Mouse (Mus musculus) megakaryocyte, embryonic 14.5 days (primary cell): ENCODE data around the gene Rhobtb1. TPM values are rescaled to one million over a fixed set of nuclear protein-coding genes. Genes with fewer than 3 reads are reported as not detected.

Experiments used
- H3K27me3 ChIP-seq: replicated peaks from 2 replicates; pipeline ENCODE3; 2012; ENCODE audit warnings: inconsistent platforms
- H3K36me3 ChIP-seq: replicated peaks from 2 replicates; pipeline ENCODE3; 2012; ENCODE audit warnings: low read length, inconsistent platforms, mixed read lengths
- H3K4me1 ChIP-seq: 2 replicates; pipeline ENCODE4 v1.6.1; 2012; ENCODE audit warnings: inconsistent platforms
- H3K4me3 ChIP-seq: replicated peaks from 2 replicates; pipeline ENCODE3; 2012; ENCODE audit warnings: moderate library complexity, mild to moderate bottlenecking, inconsistent platforms
- H3K9me3 ChIP-seq: 2 replicates; pipeline ENCODE4 v1.6.1; 2012; ENCODE audit warnings: inconsistent platforms
- FLI1 ChIP-seq: IDR thresholded peaks from 2 replicates; pipeline ENCODE4 v1.6.1; 2012; ENCODE audit warnings: low read length, inconsistent platforms, mixed read lengths
- GATA1 ChIP-seq: IDR thresholded peaks from 3 replicates; pipeline ENCODE4 v1.6.1; 2012; ENCODE audit warnings: mixed read lengths, low read length, inconsistent platforms, borderline replicate concordance
- polyA plus RNA-seq: library from polyadenylated mRNA; stranded (reverse); fragments of >175 nt; gene quantifications from 2 replicates; pipeline ENCODE4 v1.2.3, GENCODE M21; 2012; ENCODE audit warnings: low replicate concordance; ENCODE audit not compliant: insufficient read depth

Gene Rhobtb1
- polyA plus RNA-seq, 1 experiment = 3.5 TPM

DNA sequence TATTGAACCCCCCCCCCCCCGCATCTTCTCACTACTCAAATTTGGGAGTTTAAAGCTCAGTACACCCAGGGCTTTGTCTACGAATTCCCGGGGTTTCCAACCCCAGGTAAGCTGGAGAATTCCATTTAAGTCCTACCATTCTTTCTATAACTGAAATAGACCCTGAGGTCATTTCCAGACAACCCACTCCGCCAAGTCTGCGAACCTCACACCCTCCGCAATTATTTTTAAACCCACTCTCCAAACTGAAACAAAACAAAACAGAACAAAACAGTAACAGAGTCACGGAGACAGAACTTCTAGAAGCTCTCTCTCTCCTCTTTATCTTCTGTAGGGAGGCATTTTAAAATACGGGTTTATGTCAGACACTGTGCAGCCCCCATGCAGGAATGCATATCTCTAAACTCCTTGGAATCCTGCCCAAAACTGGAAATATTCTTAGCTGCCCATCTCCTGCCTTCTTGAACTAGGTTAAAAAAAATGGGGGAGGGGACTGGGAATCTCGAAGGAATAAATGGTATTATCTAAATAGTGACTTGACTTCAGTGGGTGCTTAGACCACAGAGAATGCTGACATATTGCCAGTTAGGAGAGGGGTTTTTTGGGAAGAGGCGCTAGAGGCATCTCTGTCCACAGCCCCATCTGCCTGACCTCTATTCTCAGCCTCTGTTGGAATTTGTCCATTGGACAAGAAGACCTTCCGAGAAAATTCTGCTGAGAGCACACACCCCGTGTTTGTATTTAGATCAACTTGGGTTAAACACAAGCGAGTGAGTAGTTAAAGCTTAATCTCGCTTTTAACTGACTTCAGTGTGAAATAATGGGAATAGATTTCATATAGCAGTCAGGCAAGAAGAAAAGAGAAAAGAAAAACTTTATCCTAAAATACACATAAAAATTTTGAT lies 111.9 kb downstream of the Rhobtb1 start:
- Histone ChIP-seq H3K4me1 (peaks cover 14% of the 10 kb centered on the region), H3K4me3 (no peak overlapping the region), H3K36me3 (peaks cover 61% of the 10 kb centered on the region), H3K27me3 (no peaks in the 10 kb centered on the region), H3K9me3 (peaks cover 2% of the 10 kb centered on the region; the same call in 1 of the 2 replicates)
- TF ChIP-seq GATA1 = no peak
- TF ChIP-seq FLI1 = no peak

DNA sequence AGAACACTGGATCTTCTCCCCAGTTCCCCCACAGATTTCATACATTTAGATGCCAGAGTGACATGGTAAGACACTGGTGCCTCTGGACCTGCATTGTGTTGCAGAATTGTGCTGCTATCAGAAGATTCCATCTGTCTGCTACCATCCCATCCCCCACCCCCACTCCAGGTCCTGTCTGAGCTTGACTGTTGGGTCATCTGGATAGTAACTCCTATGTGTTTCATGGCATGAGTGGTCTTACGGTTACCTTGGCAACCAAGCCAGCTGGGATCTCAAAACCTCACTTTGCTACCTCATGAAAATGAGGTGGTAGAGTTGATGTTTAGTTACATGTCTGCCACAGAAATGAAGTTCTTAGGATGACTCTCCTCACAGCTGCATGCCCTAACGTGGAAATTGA lies 112.7 kb downstream of the Rhobtb1 start:
- TF ChIP-seq GATA1 (no peak), FLI1 (no peak)
- Histone ChIP-seq H3K4me3 (no peak overlapping the region), H3K36me3 (peaks cover 66% of the 10 kb centered on the region), H3K4me1 (peaks cover 11% of the 10 kb centered on the region), H3K27me3 (no peaks in the 10 kb centered on the region), H3K9me3 (peaks cover 2% of the 10 kb centered on the region; the same call in 1 of the 2 replicates)

DNA sequence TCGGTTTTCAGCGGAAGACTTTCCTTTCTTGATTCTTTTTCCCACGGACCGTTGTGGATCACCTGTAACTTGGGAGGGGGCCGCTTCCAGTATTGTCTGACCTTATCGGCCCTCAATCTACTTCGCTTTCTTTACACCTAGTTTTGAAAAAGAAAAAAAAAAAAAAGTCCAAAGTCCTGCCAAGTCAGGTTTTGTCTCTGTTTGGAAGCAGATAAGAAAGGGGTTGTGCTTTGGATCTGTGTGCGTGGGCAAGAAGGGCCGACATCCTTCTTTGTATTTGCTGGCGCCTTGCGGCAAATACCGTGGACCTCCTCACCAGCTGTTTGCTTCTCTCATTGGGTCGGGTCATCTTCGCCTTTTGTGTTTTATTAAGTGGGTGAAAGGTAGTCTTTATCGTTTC lies 114.2 kb downstream of the Rhobtb1 start:
- TF ChIP-seq GATA1 (no peak), FLI1 (no peak)
- no peak overlapping the region for H3K4me3 ChIP-seq
- no peaks in the 10 kb centered on the region for H3K27me3 ChIP-seq
- H3K4me1 ChIP-seq = no peaks in the 10 kb centered on the region
- peaks cover 68% of the 10 kb centered on the region for H3K36me3 ChIP-seq
- peaks cover 9% of the 10 kb centered on the region for H3K9me3 ChIP-seq

DNA sequence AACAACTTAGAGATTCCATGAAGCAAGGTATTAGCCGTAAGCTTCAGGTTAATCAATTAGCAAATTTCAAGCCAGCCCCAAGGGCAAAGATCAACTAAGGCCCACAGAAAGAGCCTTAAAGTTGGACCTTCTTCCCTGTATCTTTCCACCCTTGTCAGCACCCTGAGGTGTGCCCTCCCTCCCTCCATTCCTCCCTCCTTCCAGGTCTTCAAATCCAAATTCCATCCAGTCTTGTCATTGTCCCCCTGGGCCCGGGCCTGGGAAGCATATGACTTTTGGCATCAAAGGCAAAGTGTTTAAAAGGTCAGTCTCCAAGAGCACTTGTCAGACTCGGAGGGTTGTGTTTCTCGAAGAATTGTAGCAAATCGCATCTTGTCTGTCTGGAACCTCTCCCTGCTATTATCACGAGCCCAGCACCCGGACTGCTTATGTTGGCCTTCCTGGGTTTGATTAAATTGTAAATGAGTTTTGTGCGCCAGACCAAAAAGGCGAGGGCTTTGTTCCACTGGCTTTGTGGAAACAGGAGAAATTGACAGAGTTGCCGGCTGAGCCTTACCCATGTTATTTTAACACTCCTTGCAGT lies 116.9 kb downstream of the Rhobtb1 start:
- H3K9me3 ChIP-seq = peaks cover 12% of the 10 kb centered on the region
- H3K4me3 ChIP-seq = no peak overlapping the region
- TF ChIP-seq GATA1 (no peak), FLI1 (no peak)
- H3K27me3 ChIP-seq = no peaks in the 10 kb centered on the region
- no peaks in the 10 kb centered on the region for H3K4me1 ChIP-seq
- peaks cover 77% of the 10 kb centered on the region for H3K36me3 ChIP-seq

DNA sequence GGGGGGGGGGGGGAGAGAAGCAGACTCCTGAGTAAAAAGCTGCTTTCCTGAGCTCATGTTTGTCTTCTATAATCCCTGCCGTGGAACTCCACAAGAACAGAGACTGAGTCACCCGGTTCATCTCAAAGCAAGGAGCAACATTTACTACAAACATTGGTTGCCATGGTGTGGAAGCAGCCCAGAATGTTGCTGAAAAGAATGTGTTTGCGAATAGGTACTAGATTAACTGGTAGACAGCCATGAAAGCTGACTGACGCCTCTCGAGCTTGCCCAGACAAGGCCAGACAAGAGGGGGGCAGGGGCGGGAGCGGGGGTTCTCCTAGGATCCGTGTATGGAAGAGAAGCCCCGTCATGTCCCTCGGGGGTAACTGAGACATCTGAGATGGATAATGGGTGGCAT lies 120.2 kb downstream of the Rhobtb1 start:
- no peak for TF ChIP-seq GATA1
- no peak for TF ChIP-seq FLI1
- peaks cover 9% of the 10 kb centered on the region for H3K9me3 ChIP-seq
- H3K4me3 ChIP-seq = no peak overlapping the region

DNA sequence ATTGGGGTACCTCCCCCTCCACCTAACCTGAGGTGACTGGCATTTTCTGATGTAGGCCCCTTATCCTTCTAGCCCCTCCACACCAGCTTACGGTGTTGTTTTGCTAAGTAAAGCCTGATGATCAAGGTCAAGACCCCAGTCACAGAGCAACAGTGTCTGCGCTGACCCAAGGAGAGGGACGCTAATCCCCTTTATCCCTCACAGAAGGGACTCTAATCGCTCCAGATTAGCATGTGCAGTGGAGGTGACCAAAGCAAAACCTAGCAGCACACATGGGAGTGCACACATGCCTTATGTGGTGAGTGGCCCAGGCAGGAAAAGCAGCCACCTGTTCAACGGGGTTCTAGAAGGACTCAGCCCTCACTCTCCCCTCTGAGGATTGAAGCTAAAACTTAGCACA lies 123.0 kb downstream of the Rhobtb1 start:
- Histone ChIP-seq H3K4me1 (no peaks in the 10 kb centered on the region), H3K36me3 (peaks cover 93% of the 10 kb centered on the region), H3K27me3 (no peaks in the 10 kb centered on the region), H3K9me3 (peaks cover 17% of the 10 kb centered on the region), H3K4me3 (no peak overlapping the region)
- no peak for TF ChIP-seq GATA1
- no peak for TF ChIP-seq FLI1

More for the DNA sequence above, 120.2 kb downstream of the Rhobtb1 start:
- Histone ChIP-seq H3K4me1 (no peaks in the 10 kb centered on the region), H3K27me3 (no peaks in the 10 kb centered on the region), H3K36me3 (peaks cover 91% of the 10 kb centered on the region)

DNA sequence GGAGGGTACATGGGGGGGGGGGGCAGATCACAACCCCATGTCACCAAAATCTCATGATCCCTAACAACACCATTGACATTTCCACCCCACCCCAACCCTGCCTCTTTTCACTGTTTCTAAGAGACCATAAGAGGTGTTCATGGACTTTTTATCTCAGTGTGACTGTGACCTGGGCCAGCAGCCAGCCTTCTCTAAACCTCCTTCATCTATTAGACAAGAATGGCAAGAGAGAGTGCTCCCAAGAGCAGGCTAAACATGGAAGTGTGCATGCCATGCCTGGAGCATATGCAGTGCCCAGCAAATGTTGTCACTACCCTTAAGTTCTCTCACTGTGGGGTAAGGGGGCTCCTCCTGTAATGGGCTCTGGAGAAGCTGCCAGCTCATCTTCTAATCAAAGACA lies 123.5 kb downstream of the Rhobtb1 start:
- Histone ChIP-seq H3K9me3 (peaks cover 17% of the 10 kb centered on the region), H3K4me1 (no peaks in the 10 kb centered on the region), H3K27me3 (no peaks in the 10 kb centered on the region), H3K4me3 (no peak overlapping the region), H3K36me3 (peaks cover 94% of the 10 kb centered on the region)
- TF ChIP-seq FLI1 (no peak), GATA1 (no peak)

DNA sequence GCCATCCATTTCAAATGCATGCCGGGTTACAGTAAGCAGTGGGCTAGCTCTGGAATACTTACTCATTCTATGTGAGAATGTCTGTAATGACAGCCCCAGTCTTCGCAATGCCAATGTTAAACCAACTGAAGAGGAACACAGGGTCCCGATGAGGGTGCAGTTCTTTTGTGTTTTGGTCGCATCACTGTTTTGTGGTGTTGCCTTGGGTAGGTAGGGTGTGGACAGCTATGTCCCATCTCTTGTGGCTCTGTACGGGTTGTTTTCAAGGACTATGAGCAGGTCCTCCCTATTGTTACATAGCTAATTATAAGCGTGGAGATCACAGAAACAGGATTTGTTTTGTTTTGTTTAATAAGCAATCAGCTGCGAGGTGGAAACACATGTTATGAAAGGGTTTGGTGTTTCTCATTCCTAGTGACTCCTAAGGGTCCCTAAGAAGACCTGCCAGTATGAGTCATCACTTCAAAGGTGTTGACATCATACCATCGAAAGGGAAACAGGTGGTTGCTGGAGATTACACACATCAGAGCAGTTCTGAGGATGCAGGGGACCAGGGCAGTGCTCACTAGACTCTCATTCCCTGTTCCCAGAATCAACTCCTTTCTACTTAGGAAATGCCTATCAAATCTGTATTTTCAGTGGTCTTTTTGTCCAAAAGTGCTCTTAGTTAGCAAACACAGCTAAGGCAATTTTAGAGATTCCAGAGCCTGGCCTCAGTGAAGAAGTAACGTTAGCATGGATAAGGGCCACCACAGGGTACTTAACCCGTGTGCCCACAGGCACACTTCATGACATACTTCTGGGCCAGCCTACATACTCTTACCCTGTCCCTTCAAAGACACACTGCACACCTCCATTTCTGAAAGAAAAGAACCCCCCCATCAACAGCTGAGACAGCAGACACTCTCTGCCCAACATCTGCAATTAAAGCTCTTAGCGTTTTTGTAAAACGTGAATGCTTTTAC lies 124.9 kb downstream of the Rhobtb1 start:
- H3K4me1 ChIP-seq = no peaks in the 10 kb centered on the region
- TF ChIP-seq FLI1 (no peak), GATA1 (no peak)
- peaks cover 8% of the 10 kb centered on the region for H3K9me3 ChIP-seq
- H3K27me3 ChIP-seq = no peaks in the 10 kb centered on the region
- peaks cover 92% of the 10 kb centered on the region for H3K36me3 ChIP-seq
- no peak overlapping the region for H3K4me3 ChIP-seq

DNA sequence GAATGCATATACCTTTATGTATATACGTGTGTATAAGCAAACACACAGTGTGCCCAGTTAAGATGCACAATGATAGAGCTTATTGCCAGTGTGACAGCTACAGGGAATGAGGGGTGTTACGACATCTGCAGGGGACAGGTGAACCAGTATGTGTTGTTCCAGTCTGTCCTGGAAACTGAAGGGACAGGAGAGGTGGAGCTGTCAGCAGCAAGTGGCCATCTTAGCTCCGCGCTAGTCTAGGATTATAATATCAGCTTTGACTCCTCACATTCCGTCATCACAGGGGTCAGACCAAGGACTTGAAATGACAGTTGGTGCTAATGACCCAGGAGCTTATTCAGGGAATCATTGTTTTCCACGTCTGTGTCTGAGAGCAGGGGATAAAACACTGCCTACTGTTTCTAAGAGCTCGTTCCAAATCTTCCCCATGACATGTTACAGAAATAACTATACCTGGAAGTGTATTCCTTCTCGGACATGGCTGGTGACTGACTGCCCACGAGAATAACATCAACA lies 125.7 kb downstream of the Rhobtb1 start:
- peaks cover 8% of the 10 kb centered on the region for H3K9me3 ChIP-seq
- H3K36me3 ChIP-seq = peaks cover 88% of the 10 kb centered on the region
- H3K4me1 ChIP-seq = no peaks in the 10 kb centered on the region
- no peaks in the 10 kb centered on the region for H3K27me3 ChIP-seq
- H3K4me3 ChIP-seq = peak overlapping the region; percentile 5
- TF ChIP-seq GATA1 = no peak
- TF ChIP-seq FLI1 = no peak
